Comparison of ENCODE assay signal across 8 mouse cellular contexts in the genomic region with DNA sequence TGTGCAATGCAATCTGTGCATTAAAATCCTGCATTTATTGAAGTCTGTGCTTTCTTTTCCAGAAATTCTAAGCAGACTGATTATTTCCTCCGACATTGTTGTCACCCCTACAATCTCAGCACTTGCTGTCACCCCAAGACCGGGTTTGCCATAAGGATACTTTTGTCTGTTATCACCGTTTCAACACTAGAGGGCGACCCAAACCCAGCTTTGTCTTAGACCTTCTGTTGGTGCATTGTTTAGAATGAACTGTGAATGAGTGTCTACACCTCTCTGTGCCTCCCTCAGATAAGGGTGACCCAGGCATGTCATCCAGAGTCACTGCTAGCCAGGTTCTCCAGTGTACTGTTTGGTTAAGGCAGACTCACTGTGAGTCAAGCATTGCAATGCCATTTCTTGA.
DNase-seq lines count a peak whose midpoint lies in the region; ATAC-seq and TF ChIP-seq lines count a peak whose summit lies in the region.

No protein-coding gene starts in this region.

- H3K4me1 ChIP-seq in embryonic facial prominence, embryonic 11.5 days (ENCODE audit: control insufficient read depth, insufficient read depth, low read length), result no peaks in the 10 kb centered on the region

- no peak overlapping the region for H3K4me2 ChIP-seq in embryonic facial prominence, embryonic 11.5 days (ENCODE audit: low read depth, low read length)

- no peaks in the 10 kb centered on the region for H3K36me3 ChIP-seq in embryonic facial prominence, embryonic 11.5 days (replicated peaks; ENCODE audit: control insufficient read depth, insufficient read depth, low read depth, low read length)

- ATAC-seq in embryonic facial prominence, embryonic 11.5 days (replicated peaks; ENCODE audit: insufficient number of reproducible peaks, low FRiP score, low TSS enrichment, low read depth), result no peak

- no peaks in the 10 kb centered on the region for H3K27me3 ChIP-seq in embryonic facial prominence, embryonic 11.5 days (ENCODE audit: control insufficient read depth, insufficient read depth, low read length)

- H3K9me3 ChIP-seq in embryonic facial prominence, embryonic 11.5 days (replicated peaks; ENCODE audit: control insufficient read depth, low read length), result no peaks in the 10 kb centered on the region; the same call in 1 of the 2 replicates

- WGBS in embryonic facial prominence, embryonic 11.5 days, result 29% methylated on average over 4 of the region's 4 CpGs

- no peak overlapping the region for H3K4me3 ChIP-seq in layer of hippocampus, adult 2 months
- no peak overlapping the region for H3K4me3 ChIP-seq in embryonic facial prominence, embryonic 11.5 days (ENCODE audit: low read depth, low read length)

- TF ChIP-seq CTCF in layer of hippocampus, adult 2 months (conservative IDR thresholded peaks at IDR 0.05), result peak; percentile 78

- H3K9ac ChIP-seq in embryonic facial prominence, embryonic 11.5 days (replicated peaks; ENCODE audit: low read length), result no peak overlapping the region

- peak; percentile 2 for DNase-seq in cerebellum, adult 9-10 months
- DNase-seq in cerebellum, adult 11-12 months, result no peak
- DNase-seq in layer of hippocampus, adult 2 months (ENCODE audit: low spot score in 2 of 2), result peak; percentile 2 to 47
- no peak for DNase-seq in layer of hippocampus, adult 9-10 months (ENCODE audit: low spot score)
- DNase-seq in Muller cell, postnatal 12 days (ENCODE audit: inconsistent ontology term), result peak; percentile 26
- peak; percentile 72 for DNase-seq in embryonic facial prominence, embryonic 11.5 days (ENCODE audit: low spot score)
- DNase-seq in lung, postnatal 36 days, result peak; percentile 27
- no peak for DNase-seq in thymus, postnatal 10 days (ENCODE audit: low spot score in 2 of 2)

- H3K27ac ChIP-seq in layer of hippocampus, adult 2 months, result no peak overlapping the region
- H3K27ac ChIP-seq in embryonic facial prominence, embryonic 11.5 days (replicated peaks; ENCODE audit: low read depth, low read length), result no peak overlapping the region

Comparison
In these comparisons a context has a peak if more than half of its experiments do, and no peak if none do; other contexts are left out.
1. DNase-seq: peak in cerebellum, adult 9-10 months (single experiment), layer of hippocampus, adult 2 months (2 of 2), Muller cell, postnatal 12 days (single experiment), embryonic facial prominence, embryonic 11.5 days (single experiment) and lung, postnatal 36 days (single experiment); none in cerebellum, adult 11-12 months (single experiment), layer of hippocampus, adult 9-10 months (single experiment) and thymus, postnatal 10 days (0 of 2).